In genomic region chr19:26181774-26182173, GRCm38 (mm10) we compare ENCODE assay signal across 9 mouse cellular contexts.
DNase-seq lines count a peak whose midpoint lies in the region; ATAC-seq and TF ChIP-seq lines count a peak whose summit lies in the region.
"Had no signal": no experiment of that assay in that cellular context is flagged by ENCODE, and none has a peak within 500 bp of the region (broad histone marks: within the 10 kb centered on the region; RNA-seq: fewer than 3 reads in every experiment).

No protein-coding gene starts in this region.

- TF ChIP-seq CTCF in kidney, postnatal 0 days (IDR thresholded peaks at IDR 0.05; ENCODE audit: low read depth) = peak; percentile 72
- peak; percentile 61 for TF ChIP-seq CTCF in E14TG2a.4 (conservative IDR thresholded peaks at IDR 0.05; ENCODE audit: low read length)
- peak; percentile 35; the same call in 1 of the 2 replicates for TF ChIP-seq CTCF in embryonic fibroblast, embryonic 13.5 days (IDR thresholded peaks at IDR 0.05; ENCODE audit: borderline replicate concordance, insufficient read depth, low read length)

- no peaks in the 10 kb centered on the region for H3K36me3 ChIP-seq in kidney, postnatal 0 days (ENCODE audit: insufficient read depth, low read length)
- no peaks in the 10 kb centered on the region for H3K36me3 ChIP-seq in kidney, embryonic 16.5 days (ENCODE audit: insufficient read depth, low read length)
- no peaks in the 10 kb centered on the region for H3K36me3 ChIP-seq in E14TG2a.4 (ENCODE audit: insufficient read depth, low read length)
- H3K36me3 ChIP-seq: embryonic facial prominence, embryonic 15.5 days; limb, embryonic 15.5 days had no signal

- H3K4me1 ChIP-seq in kidney, postnatal 0 days (replicated peaks; ENCODE audit: insufficient read depth, low read length) = no peaks in the 10 kb centered on the region
- H3K4me1 ChIP-seq in kidney, embryonic 16.5 days (ENCODE audit: insufficient read depth, low read length) = no peaks in the 10 kb centered on the region
- H3K4me1 ChIP-seq in E14TG2a.4 (replicated peaks; ENCODE audit: low read depth, low read length) = no peaks in the 10 kb centered on the region
- no peaks in the 10 kb centered on the region for H3K4me1 ChIP-seq in embryonic fibroblast, embryonic 13.5 days (ENCODE audit: control insufficient read depth, insufficient read depth, low read length)
- H3K4me1 ChIP-seq: embryonic facial prominence, embryonic 15.5 days; limb, embryonic 15.5 days had no signal

- WGBS in kidney, postnatal 0 days = 25% methylated on average over 4 of the region's 4 CpGs
- 18% methylated on average over 4 of the region's 4 CpGs for WGBS in kidney, embryonic 16.5 days

- ATAC-seq in kidney, postnatal 0 days (replicated peaks; ENCODE audit: low FRiP score, low read depth) = no peak
- no peak for ATAC-seq in kidney, embryonic 16.5 days (ENCODE audit: low FRiP score, low TSS enrichment)
- ATAC-seq in megakaryocyte-erythroid progenitor cell, adult 5-6 weeks (replicated peaks; ENCODE audit: low FRiP score, low TSS enrichment, poor library complexity, severe bottlenecking) = no peak

- no peak for TF ChIP-seq POLR2A in embryonic fibroblast, embryonic 13.5 days (IDR thresholded peaks at IDR 0.05; ENCODE audit: low read depth, low read length)

- no peak overlapping the region for H3K4me3 ChIP-seq in kidney, postnatal 0 days (replicated peaks; ENCODE audit: low read depth, low read length)
- no peak overlapping the region for H3K4me3 ChIP-seq in kidney, embryonic 16.5 days (ENCODE audit: low read length)
- no peak overlapping the region for H3K4me3 ChIP-seq in E14TG2a.4 (replicated peaks; ENCODE audit: low read length)
- no peak overlapping the region for H3K4me3 ChIP-seq in embryonic fibroblast, embryonic 13.5 days (ENCODE audit: insufficient read depth, low read length)
- H3K4me3 ChIP-seq: embryonic facial prominence, embryonic 15.5 days; limb, embryonic 15.5 days had no signal

- no peaks in the 10 kb centered on the region for H3K27me3 ChIP-seq in kidney, postnatal 0 days (ENCODE audit: insufficient read depth, low read length)
- 0 out of 2 replicates have a peak, but pooled peaks cover 3% of the 10 kb centered on the region for H3K27me3 ChIP-seq in kidney, embryonic 16.5 days (ENCODE audit: insufficient read depth, low read length)
- H3K27me3 ChIP-seq in E14TG2a.4 (ENCODE audit: insufficient read depth, low read length) = no peaks in the 10 kb centered on the region
- H3K27me3 ChIP-seq: limb, embryonic 15.5 days had no signal

- H3K4me2 ChIP-seq in kidney, postnatal 0 days (ENCODE audit: low read length) = no peak overlapping the region
- no peak overlapping the region for H3K4me2 ChIP-seq in kidney, embryonic 16.5 days (replicated peaks; ENCODE audit: low read depth, low read length)
- H3K4me2 ChIP-seq: embryonic facial prominence, embryonic 15.5 days; limb, embryonic 15.5 days had no signal

- no peak overlapping the region for H3K9ac ChIP-seq in kidney, postnatal 0 days (ENCODE audit: low read depth, low read length)
- no peak overlapping the region for H3K9ac ChIP-seq in kidney, embryonic 16.5 days (replicated peaks; ENCODE audit: low read length)
- H3K9ac ChIP-seq: embryonic facial prominence, embryonic 15.5 days; limb, embryonic 15.5 days had no signal

- H3K9me3 ChIP-seq in kidney, postnatal 0 days (replicated peaks; ENCODE audit: low read length) = no peaks in the 10 kb centered on the region
- H3K9me3 ChIP-seq in kidney, embryonic 16.5 days (ENCODE audit: low read length) = no peaks in the 10 kb centered on the region
- no peaks in the 10 kb centered on the region for H3K9me3 ChIP-seq in E14TG2a.4 (ENCODE audit: low read length)
- H3K9me3 ChIP-seq: embryonic facial prominence, embryonic 15.5 days; limb, embryonic 15.5 days had no signal

- peak; percentile 77 for DNase-seq in kidney, postnatal 0 days (ENCODE audit: low spot score)
- peak; percentile 9 for DNase-seq in 3T3-L1 (ENCODE audit: low read depth, low spot score)
- no peak for DNase-seq in urinary bladder, postnatal 4 days (ENCODE audit: low spot score in 2 of 2)

- no peak overlapping the region for H3K27ac ChIP-seq in kidney, postnatal 0 days
- H3K27ac ChIP-seq in kidney, embryonic 16.5 days (ENCODE audit: low read length) = no peak overlapping the region
- H3K27ac ChIP-seq in embryonic fibroblast, embryonic 13.5 days (ENCODE audit: insufficient read depth, low read length) = no peak overlapping the region
- H3K27ac ChIP-seq: embryonic facial prominence, embryonic 15.5 days; limb, embryonic 15.5 days had no signal

Comparison
In these comparisons a context has a peak if more than half of its experiments do, and no peak if none do; other contexts are left out.
1. DNase-seq: peak in kidney, postnatal 0 days (single experiment) and 3T3-L1 (single experiment); none in urinary bladder, postnatal 4 days (0 of 2).
2. Peak in every context shown above with its lines, with median percentiles within 50 percentile points of each other: CTCF ChIP-seq.